Mouse (Mus musculus): ENCODE measurements around the gene Wwc1.

Wwc1 gene

DNA sequence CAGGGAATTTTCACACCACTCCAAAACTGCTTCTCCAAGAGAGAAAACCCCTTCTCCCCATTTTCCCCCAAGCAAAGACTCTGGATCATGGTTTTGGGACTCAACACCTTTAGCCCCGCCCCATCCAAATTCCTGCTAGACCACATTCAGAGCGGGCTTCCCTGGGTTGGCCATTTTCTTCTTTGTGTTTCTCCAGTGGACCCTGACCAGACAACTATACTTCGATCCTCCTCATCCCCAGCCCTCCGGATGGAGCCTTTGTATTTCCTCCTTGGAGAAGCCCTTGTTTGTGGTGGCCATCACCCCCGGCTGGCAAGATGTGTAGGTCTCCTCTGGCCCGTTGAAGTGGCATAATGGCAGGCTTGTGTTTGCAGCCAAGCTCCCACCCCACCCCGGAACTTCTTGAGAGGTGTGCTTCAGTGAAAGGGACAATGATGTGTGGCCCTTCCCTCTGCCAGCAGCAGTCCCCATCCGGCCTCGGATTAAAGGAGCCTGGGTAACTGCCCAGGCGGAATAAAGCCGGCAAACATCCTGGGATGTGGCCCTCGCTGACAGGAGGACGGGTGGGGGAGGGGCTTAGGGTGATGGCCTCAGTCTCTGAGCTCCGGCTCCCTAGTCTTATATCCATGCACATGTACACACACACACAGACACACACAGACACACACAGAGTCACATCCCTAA lies 46.8 kb downstream of the Wwc1 start:
- DNase-seq (ENCODE audit: low spot score in 2 of 2), result peak; percentile 78 to 81

DNA sequence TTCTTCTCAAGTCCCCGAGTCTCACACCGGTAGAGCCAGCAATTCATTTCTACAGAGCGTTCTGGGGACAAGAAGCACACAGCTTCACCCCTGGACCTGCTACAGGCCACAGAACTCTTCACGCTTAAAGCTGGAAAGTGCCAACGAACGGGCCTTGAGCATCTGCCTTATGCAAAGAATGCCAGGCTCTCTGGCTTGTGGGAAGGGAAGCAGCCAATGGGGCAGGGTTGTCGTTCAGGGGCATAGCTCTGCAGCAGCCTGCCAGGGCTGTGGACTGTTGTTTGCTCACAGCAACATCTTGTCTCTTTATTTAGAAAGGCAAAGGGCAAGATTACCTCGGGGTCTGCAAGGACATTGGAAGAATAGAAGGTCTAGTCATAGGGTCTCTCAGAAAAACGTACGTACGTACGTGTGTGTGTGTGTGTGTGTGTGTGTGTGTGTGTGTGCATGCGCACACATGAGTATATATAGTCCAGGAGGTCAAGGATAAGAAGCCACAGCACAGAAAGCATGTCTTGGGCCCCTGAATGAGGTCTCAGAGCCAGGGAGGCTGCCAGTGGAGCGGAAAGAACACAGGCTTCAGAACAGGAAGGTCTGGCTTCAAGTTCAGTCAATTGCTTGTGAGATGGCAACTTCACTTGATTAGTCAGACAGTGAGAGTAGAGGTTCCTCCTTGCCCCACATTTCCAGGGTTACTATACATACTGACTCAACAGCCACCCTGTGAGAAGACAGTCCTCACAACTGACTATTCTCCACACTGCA lies 48.0 kb downstream of the Wwc1 start:
- no peak for DNase-seq (ENCODE audit: low spot score in 2 of 2)

DNA sequence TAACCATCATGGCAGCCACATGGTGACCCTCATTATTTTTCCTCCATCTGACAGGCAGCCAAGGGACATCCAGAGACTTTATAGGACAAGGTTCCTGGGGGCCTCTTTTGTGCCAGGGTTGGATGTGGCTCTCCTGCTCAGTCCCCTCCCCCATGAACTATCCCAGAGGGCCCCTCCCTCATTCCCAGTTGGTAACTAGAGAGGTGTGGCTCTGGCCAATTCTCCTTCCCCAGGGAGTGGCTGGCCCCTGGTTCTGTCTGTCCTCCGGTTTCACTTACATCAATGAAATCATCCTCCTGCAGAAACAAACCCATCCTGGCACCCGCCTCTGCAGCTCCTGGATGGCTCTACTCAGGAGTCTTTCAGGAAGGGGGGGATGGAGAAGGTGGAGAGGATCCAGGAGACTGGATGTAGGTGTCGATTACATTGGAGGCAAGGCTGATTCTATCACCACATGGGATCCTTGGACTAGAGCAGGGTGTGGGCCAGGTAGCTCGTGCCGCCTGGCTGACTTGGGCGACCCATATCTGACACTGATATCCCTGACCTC lies 49.7 kb downstream of the Wwc1 start:
- no peak for DNase-seq (ENCODE audit: low spot score in 2 of 2)

DNA sequence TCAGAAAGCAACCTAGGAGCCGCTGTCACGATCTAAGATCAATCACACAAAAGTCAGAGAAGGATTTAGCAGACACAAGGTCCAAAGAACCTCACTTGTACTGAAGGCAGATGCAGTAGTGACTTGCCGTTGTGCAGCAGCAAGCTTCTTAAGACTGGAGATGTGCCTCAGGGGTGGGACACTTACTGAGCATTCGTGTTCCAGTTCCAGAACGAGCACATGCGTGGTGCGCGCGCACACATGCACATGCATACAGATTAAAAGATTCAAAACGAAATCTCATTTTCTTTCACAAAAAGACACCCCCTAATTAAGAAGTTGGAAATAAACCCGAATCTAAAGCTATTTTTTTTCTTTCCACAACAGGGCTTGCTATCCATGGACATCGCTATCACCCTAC lies 51.9 kb downstream of the Wwc1 start:
- DNase-seq (ENCODE audit: low spot score in 2 of 2), result peak in 1 of 2 experiments; percentile 65

DNA sequence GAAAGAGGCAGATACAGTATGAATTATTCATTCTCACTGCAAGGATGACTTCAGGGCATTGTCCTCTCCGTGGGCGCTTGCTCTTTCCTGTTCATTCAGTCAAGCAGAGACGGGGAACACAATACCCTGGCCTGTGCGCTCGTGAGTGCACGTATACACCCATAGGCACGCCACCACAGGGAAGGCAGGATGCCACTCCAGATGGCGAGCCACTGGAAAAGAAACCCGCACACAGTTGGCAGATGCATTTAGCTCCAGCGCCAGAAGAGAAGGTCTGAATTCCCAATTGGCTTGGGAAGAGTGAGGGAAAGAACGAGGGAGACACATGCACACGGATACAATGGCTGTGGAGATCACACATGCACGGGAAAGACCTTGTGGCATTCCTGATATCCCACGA lies 53.0 kb downstream of the Wwc1 start:
- peak; percentile 79 to 83 for DNase-seq (ENCODE audit: low spot score in 2 of 2)

DNA sequence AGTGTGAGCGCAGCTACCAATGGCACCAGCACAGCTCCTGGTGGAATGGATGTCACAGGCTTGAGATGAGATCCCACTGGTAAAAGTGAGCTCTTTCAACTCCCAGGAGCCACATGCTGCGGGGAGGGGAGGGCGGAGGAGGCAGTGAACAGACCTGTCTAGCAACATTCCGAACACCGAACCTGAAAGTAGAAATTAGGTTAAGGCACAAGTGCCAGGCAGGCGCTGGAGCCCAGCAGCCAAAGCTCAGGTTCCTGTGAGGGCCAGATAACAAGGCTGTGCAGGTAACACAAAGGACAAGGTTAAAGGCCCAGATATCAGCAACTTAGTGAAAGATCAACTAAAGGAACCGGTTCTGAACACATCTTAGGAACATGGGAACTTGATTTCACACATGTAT lies 54.7 kb downstream of the Wwc1 start:
- no peak for DNase-seq (ENCODE audit: low spot score in 2 of 2)

DNA sequence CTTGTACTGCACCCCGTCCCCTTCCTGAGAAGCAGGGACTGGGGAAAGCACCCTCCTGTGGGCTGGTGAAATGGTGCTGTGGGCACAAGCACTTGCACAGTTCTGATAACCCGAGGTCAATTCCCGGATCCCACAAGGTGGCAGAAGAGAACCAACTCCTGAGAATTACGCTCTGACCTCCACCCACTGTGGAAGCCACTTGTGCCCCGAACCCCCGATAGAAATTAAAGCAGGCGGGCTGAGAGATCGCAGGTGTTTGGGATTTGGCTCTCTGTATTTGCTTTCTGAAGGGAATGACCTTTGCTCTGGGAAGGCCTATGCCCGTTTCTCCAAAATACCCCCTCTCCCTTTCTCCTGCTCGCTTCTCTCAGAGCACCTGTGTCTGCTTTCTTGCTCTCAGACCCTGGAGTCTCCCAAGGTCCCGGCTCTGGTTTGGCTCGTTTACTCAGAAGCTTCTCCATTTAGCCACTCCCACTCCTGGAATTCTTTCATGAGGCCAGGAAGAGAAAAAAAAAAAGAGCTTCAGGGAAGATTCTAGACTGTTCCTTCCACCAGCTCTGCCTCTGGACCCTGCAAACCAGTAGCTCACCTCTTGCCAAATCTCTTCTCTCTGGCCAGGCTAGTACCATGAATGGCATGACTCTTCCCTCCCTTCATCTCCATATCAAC lies 58.0 kb downstream of the Wwc1 start:
- no peak for DNase-seq (ENCODE audit: low spot score in 2 of 2)

DNA sequence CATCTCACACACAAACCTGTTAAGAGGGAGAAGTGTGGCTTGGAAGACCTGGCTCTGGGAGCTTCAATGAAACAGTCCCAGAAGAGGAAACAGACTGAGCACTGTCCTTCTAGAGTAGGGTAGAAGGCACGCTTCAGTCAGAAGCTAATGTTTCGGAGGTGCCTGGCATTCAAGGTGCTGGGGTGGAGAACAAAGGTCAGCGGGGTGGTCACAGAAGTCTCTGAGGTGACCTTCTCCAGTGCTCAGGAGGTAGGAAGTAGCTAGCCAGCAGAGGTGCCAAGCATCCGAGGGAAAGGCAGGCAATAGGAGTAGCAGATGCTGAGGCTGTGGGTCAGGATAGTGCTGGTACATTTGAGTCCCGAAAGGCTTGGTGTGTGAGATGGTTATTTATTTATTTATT lies 59.6 kb downstream of the Wwc1 start:
- no peak for DNase-seq (ENCODE audit: low spot score in 2 of 2)

DNA sequence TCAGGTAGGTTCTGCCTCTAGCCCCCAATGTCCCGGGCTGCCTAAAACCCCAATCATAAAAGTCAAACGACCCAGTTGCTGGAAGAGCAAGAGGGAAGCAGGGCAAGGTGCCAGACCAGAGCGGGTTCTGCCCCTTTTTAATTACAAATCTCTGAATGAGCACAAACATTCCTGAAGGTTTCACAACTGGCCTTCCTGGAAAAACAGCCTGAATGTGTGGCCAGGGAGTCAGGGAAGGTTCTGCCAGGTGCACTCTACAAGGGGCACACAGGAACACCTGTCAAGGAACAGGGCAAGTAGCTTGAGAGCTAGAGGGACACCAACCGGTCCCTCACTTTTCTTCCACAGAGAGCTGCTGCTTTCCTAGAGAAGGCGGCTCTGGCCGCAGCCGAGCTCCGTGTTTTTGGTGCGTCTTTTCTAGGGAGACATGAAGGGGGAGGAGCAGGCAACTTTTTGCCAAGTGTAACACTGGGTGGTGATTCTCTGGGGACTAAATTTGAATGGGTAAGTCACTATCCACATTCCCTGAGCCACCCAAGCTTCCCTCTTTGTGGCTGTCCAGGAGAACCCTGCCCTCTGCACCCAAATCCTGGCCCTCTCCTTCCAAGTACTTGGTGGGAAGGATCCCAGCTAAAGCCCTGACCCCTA lies 60.3 kb downstream of the Wwc1 start:
- no peak for DNase-seq (ENCODE audit: low spot score in 2 of 2)

DNA sequence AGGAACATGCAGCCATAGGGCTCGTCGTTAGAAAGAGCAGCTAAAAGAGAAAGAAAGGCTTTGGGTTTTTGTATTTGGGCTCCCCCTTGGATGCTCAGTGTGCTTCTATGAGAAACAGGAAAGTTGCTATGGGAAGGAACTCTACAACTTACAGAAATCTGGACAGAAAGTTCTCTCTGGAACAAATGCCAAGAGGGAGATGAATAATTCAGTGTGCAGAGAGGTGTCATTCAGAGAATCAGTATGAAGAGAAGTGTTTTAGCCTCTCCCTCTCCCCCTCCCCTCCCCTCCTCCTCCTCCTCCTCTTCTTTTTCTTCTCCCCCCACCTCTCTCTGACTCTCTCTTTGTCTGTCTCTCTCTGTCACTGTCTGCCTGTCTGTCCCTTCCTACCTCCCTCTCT lies 60.9 kb downstream of the Wwc1 start:
- DNase-seq (ENCODE audit: low spot score in 2 of 2), result no peak

DNA sequence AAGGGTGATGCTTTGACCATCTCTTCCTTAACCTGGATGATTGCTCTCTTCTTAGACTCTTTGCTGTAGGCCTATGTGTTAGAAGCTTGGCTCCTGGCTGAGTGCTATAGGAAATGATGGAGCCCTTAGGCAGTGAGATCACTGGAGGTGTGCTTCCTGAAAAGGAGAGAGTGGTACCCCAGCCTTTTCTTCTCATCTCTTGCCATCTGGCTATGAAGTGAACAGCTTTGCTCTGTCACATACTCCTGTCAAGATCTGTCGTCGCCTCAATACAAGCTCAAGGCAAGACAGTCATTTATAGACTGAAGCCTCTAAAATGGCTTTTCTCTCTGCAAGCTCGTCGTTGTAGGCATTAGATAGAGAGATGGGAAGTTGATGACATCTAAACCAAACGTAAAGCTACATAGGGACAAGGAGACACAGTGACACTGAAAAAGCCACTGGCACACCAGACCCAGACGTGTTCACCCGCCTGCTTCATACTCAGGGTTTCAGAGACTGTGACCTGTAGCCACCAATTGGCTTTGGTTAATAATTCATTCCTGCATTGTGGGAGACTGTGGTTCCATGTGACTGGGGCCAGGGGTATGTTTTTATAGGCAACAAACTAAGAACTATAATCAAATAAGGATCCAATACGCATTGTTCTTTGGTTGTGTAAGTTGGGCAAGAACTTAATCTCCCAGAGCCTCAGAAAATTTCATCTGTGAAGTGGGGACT lies 63.7 kb downstream of the Wwc1 start:
- DNase-seq (ENCODE audit: low spot score in 2 of 2), result no peak

DNA sequence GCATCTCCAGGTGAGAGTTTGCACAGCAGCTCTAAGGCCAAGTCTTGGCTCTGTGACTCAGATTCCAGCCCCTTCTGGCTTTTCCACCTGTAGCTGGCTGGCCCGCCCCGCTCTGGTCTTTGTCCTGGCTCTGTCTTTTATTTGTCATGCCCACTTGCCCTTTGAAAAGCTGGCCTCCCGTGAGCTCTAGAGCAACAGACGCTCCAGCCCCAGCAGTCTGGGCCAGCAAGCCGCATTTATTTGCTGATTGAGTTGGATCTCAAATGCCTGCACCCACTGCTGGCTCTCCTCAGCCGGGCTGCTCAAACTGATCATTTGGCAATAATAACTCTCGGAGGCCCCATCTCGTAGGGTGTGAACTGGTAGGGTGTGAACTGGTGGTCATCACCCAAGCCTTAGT lies 64.8 kb downstream of the Wwc1 start:
- DNase-seq (ENCODE audit: low spot score in 2 of 2), result no peak

DNA sequence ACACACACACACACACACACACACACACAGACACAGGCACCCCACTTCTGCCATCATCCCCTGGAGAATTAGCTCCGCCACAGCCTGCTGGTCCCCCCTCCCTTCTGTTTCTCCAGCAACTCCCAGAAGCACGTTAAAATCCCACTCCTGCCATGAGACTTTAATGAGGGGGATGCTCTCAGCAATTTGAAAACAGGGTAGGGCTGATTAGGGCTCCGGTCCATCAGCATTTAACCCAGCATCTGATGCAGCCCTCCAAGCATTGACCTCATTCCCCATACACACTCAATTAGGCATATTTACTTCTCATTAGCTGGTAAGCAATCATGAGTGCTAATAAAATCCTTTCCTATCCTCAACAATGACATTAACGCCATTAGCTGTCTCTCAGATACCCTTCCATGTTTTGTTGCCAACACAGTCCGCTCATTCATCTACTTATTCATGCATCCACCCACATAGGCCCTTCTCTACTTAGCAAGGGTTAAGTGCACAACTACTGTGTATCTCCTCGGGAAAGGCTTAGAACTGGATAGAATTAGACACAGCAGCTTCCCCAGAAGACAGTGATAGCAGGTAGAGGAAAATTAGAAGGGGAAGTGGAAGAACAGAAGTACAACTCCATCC lies 66.8 kb downstream of the Wwc1 start:
- DNase-seq (ENCODE audit: low spot score in 2 of 2), result no peak

DNA sequence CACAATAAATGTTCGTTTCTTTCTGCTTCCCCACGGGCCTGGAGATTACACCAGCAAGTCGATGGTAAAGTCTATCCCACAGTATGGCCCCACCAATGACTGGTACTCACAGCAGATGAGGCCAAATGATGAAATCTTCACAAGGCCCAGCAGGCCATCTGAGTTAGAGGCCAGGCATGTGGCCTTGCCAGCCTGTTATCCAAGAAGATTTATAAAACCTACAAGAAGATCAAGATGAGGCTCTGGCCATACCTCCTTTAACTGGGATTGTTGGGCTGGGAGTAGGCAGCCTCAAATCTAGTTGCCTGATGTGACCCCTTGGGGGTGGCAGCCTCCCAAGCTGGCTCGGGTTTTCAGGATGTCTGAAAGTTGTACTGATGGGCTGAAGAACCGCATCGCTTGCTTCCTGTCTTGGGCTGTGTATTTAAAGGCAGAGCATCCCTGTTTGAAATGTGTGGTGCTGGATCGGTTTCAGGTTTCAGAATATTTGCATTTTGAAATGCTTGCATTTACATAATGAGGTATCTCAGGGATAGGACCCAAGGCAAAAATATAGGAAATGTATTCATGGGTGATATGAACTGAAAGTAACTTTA lies 75.3 kb downstream of the Wwc1 start:
- DNase-seq (ENCODE audit: low spot score in 2 of 2), result peak; percentile 74 to 82

DNA sequence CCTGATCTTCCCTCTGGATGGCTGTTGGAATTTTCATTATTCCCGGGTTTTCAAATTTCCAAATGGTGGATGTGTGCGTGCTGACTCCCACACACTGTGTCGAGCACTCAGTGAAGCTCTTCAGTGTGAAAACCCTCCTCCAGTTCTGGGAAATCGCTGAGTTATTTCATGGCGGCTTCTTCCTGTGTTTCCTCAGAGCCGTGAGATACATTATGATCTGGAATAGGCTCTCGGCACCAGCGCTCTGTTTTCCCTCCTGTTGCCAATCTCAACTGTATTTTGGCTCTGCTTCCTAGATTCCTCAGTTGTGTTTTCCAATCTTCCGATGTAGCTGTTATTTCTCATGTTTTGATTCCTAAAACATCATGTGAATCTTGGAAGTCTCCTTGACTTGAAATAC lies 77.2 kb downstream of the Wwc1 start:
- DNase-seq (ENCODE audit: low spot score in 2 of 2), result peak in 1 of 2 experiments; percentile 71

DNA sequence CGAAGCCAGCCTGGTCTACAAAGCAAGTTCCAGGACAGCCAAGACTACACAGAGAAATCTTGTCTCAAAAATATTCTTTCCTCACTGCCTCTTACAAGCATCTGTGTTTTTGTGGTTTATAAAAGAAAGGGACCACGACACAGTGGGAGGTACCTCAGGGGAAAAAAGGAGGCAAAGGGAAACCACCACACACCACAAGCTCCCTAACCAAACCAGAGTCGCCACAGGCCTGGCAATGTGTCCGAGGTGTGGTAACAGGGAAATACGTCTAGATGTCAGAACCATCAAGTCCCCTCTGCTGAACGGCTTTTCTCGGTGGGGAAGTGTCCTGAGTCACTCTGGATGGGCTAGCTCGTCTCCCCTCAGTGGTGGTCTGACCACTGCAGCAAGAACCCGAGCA lies 80.4 kb downstream of the Wwc1 start:
- DNase-seq (ENCODE audit: low spot score in 2 of 2), result no peak

DNA sequence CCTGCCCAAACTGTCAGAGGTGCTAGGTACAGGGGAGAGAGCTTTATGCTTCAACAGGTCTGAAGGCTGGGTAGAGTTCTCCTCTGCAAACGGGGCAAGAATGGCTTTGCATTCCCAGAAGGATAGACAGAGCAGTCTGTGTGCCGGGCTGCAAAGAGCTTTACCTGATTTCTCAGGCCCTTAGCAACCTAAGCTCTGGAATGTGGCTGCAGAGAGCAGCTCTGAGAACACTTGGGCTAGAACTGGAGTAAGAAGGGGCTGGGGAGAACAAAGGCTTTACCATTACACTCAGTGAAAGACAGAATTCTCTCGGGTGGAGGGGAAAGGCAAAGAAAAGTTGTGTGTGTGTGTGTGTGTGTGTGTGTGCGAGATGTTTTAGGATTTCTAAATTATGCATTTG lies 86.9 kb downstream of the Wwc1 start:
- DNase-seq (ENCODE audit: low spot score in 2 of 2), result no peak

DNA sequence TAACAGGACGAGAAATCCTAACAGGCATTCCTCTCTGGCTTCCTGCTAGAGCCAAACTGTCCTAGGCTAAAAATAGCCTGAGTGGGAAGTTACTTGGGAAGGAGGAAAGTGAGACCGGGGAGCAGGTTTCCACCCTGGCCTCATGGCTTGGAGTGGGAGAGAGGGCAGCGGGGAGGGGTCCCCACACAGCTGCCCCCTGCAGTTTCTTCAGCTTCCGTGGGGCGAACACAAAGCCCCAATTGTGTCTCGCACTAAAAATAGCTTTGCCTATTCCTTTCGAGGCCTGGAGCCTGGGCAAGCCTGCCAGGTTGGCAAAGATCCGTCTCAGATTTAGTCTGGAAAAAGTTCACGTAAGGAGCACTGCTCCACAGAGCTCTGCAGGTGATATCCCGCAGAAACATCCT lies 87.3 kb downstream of the Wwc1 start:
- peak; percentile 53 to 64 for DNase-seq (ENCODE audit: low spot score in 2 of 2)

DNA sequence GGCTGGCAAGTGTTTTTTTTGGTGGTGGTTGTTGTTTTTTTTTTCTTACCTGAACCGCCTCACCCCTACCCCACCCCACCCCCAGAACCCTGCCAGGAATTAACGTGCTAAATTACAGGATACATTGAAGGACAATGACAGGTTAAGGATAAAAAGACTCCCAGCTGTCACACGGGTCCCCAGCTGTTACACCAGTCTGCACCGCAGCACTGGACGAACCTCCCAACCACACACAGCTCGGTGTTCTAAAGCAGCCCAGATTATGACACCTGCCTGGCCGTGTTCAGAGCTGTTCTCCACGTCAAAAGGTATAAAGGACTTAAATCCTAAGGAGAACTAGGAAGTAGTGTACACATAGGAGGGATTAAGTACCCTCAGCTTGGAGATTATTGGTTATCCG lies 88.0 kb downstream of the Wwc1 start:
- DNase-seq (ENCODE audit: low spot score in 2 of 2), result no peak

DNA sequence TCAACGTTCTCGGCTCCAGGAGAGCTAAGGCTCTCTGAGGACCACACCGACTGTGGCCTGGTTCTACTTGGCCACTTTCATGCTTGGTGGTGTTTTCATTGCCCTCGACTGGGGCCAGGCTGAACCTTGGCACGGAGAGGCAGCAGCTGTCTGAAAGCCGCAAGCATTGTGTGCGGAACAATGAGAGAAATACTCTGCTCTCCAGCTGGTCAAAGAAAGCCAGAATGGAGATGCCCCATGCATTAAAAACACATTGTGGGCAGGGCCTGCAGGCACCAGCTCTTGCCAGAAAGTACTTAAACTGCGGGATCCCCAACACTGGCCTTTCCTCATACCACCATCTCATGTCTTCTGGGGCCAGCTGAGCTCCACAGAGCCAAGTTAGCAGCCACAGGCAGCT lies 91.5 kb downstream of the Wwc1 start:
- DNase-seq (ENCODE audit: low spot score in 2 of 2), result peak in 1 of 2 experiments; percentile 51

DNA sequence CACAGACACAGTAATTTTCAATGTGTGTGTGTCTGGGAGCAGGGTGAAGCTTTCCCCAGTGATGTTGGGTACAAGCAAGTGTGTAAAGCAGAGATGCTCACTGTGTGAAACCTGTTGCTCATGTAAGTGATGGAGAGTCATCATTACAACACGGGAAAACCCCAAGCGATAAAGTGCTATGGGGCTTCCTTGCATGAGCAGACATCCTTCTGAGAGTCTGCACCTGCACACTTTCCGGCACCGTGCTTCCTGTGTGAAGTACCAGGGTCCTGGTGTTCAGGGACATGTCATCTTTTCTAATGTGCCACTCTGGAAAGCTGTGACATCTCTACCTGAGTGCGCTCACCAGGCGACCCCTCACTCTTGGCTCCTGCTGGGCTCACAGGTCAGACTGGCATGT lies 97.5 kb downstream of the Wwc1 start:
- DNase-seq (ENCODE audit: low spot score in 2 of 2), result no peak
